Mouse (Mus musculus) right cerebral cortex, adult 18-20 months (tissue): ENCODE data around the gene Mbtps2.

Source experiments
- DNase-seq: peaks from one replicate; pipeline ENCODE4 v3.0.0; 2022; ENCODE audit warnings: mixed read lengths

Gene Mbtps2

GRCm38 (mm10) chrX:157500004-157500403, 98.5 kb downstream of the Mbtps2 start:
- no peak for DNase-seq

GRCm38 (mm10) chrX:157493159-157493558, 105.4 kb downstream of the Mbtps2 start:
- no peak for DNase-seq

- peak; percentile 47 for DNase-seq
Measured at GRCm38 (mm10) chrX:157491944-157492726, 106.4 kb downstream of the Mbtps2 start, which contains the start of gene Sms. Gene Sms, minus strand, starts transcription at chrX:157492287.

- DNase-seq = peak; percentile 30
Measured at GRCm38 (mm10) chrX:157491145-157491935, 107.2 kb downstream of the Mbtps2 start.

GRCm38 (mm10) chrX:157490769-157491144, 107.8 kb downstream of the Mbtps2 start:
- peak; percentile 9 for DNase-seq

GRCm38 (mm10) chrX:157489871-157490721, 108.4 kb downstream of the Mbtps2 start:
- no peak for DNase-seq

- DNase-seq = no peak
Measured at GRCm38 (mm10) chrX:157488831-157489230, 109.7 kb downstream of the Mbtps2 start.

- no peak for DNase-seq
Measured at GRCm38 (mm10) chrX:157486765-157487164, 111.8 kb downstream of the Mbtps2 start.
